Mouse (Mus musculus): ENCODE measurements around the gene Tmem151b. TPM values are rescaled to one million over a fixed set of nuclear protein-coding genes. Genes with fewer than 3 reads are reported as not detected.

The Tmem151b gene
- total RNA-seq, 2 experiments from 2014 or later, result not detected

GRCm38 (mm10) chr17:45548541-45549512 is 650 bp downstream of the Tmem151b start:
- ATAC-seq (replicated peaks; ENCODE audit: poor library complexity, severe bottlenecking), result peak; percentile 20; the same call in 1 of the 2 replicates

- no peak for ATAC-seq (replicated peaks; ENCODE audit: poor library complexity, severe bottlenecking)
Observed at GRCm38 (mm10) chr17:45547461-45548190, 1.9 kb downstream of the Tmem151b start.

GRCm38 (mm10) chr17:45546941-45547340 is 2.5 kb downstream of the Tmem151b start:
- no peak for ATAC-seq (replicated peaks; ENCODE audit: poor library complexity, severe bottlenecking)

GRCm38 (mm10) chr17:45545278-45545961 is 4.1 kb downstream of the Tmem151b start:
- ATAC-seq (replicated peaks; ENCODE audit: poor library complexity, severe bottlenecking), result peak; percentile 39

- ATAC-seq (replicated peaks; ENCODE audit: poor library complexity, severe bottlenecking), result 0 out of 2 replicates have a peak, but pooled peaks have one; percentile 1
Observed at GRCm38 (mm10) chr17:45544873-45545277, 4.6 kb downstream of the Tmem151b start.

- ATAC-seq (replicated peaks; ENCODE audit: poor library complexity, severe bottlenecking), result no peak
Observed at GRCm38 (mm10) chr17:45544001-45544872, 5.2 kb downstream of the Tmem151b start.

GRCm38 (mm10) chr17:45543115-45543514 is 6.4 kb downstream of the Tmem151b start:
- ATAC-seq (replicated peaks; ENCODE audit: poor library complexity, severe bottlenecking), result no peak

- ATAC-seq (replicated peaks; ENCODE audit: poor library complexity, severe bottlenecking), result no peak
Observed at GRCm38 (mm10) chr17:45542705-45543104, 6.8 kb downstream of the Tmem151b start.

GRCm38 (mm10) chr17:45542129-45542528 is 7.3 kb downstream of the Tmem151b start:
- no peak for ATAC-seq (replicated peaks; ENCODE audit: poor library complexity, severe bottlenecking)

GRCm38 (mm10) chr17:45539664-45540063 is 9.8 kb downstream of the Tmem151b start:
- ATAC-seq (replicated peaks; ENCODE audit: poor library complexity, severe bottlenecking), result no peak

- ATAC-seq (replicated peaks; ENCODE audit: poor library complexity, severe bottlenecking), result no peak
Observed at GRCm38 (mm10) chr17:45538394-45538793, 11.1 kb downstream of the Tmem151b start.

GRCm38 (mm10) chr17:45536264-45536663 is 13.2 kb downstream of the Tmem151b start:
- peak; percentile 62 for ATAC-seq (replicated peaks; ENCODE audit: poor library complexity, severe bottlenecking)

- no peak for ATAC-seq (replicated peaks; ENCODE audit: poor library complexity, severe bottlenecking)
Observed at GRCm38 (mm10) chr17:45532896-45533295, 16.6 kb downstream of the Tmem151b start.

- ATAC-seq (replicated peaks; ENCODE audit: poor library complexity, severe bottlenecking), result no peak
Observed at GRCm38 (mm10) chr17:45530346-45530782, 19.1 kb downstream of the Tmem151b start.

- no peak for ATAC-seq (replicated peaks; ENCODE audit: poor library complexity, severe bottlenecking)
Observed at GRCm38 (mm10) chr17:45526571-45526970, 22.9 kb downstream of the Tmem151b start.

- ATAC-seq (replicated peaks; ENCODE audit: poor library complexity, severe bottlenecking), result no peak
Observed at GRCm38 (mm10) chr17:45524961-45525360, 24.5 kb downstream of the Tmem151b start.

- no peak; the same call in 1 of the 2 replicates for ATAC-seq (replicated peaks; ENCODE audit: poor library complexity, severe bottlenecking)
Observed at GRCm38 (mm10) chr17:45523263-45523662, 26.2 kb downstream of the Tmem151b start, which contains the start of gene Tcte1. Tcte1 (plus strand) TSS chr17:45523434.

GRCm38 (mm10) chr17:45520136-45520535 is 29.3 kb downstream of the Tmem151b start:
- ATAC-seq (replicated peaks; ENCODE audit: poor library complexity, severe bottlenecking), result no peak

- no peak for ATAC-seq (replicated peaks; ENCODE audit: poor library complexity, severe bottlenecking)
Observed at GRCm38 (mm10) chr17:45518766-45519475, 30.6 kb downstream of the Tmem151b start.

Measured in granulocyte monocyte progenitor cell, adult 5-6 weeks (primary cell).